Mouse (Mus musculus) hindbrain, embryonic 10.5 days (tissue): ENCODE results near the gene Olfr1368. TPM values are rescaled to one million over a fixed set of nuclear protein-coding genes. Genes with fewer than 3 reads are reported as not detected.
A peak's percentile ranks its signal among the peaks of the same experiment; 100 is the strongest.

ENCODE experiments used
- DNase-seq: peaks from one replicate; pipeline ENCODE4 v3.0.0-alpha.2; 2017; ENCODE audit warnings: low spot score
- H3K27ac ChIP-seq: fragments of 300-500 bp; sonication (generic); 2 replicates; pipeline ENCODE4 v1.5.1; 2016; ENCODE audit warnings: mild to moderate bottlenecking, moderate library complexity
- H3K27me3 ChIP-seq: fragments of 300-500 bp; sonication (generic); 2 replicates; pipeline ENCODE4 v1.6.1; 2016; ENCODE audit warnings: mild to moderate bottlenecking; ENCODE audit not compliant: poor library complexity, insufficient read depth, severe bottlenecking
- H3K36me3 ChIP-seq: fragments of 300-500 bp; sonication (generic); 2 replicates; pipeline ENCODE4 v1.6.1; 2016; ENCODE audit warnings: mild to moderate bottlenecking, moderate library complexity
- H3K4me1 ChIP-seq: fragments of 300-500 bp; sonication (generic); replicated peaks from 2 replicates; pipeline ENCODE4 v1.6.1; 2016; ENCODE audit warnings: mild to moderate bottlenecking
- H3K4me3 ChIP-seq: fragments of 300-500 bp; sonication (generic); 2 replicates; pipeline ENCODE4 v1.5.1; 2016; ENCODE audit warnings: mild to moderate bottlenecking, moderate library complexity
- H3K9me3 ChIP-seq: fragments of 300-500 bp; sonication (generic); 2 replicates; pipeline ENCODE4 v1.6.1; 2016; ENCODE audit warnings: mild to moderate bottlenecking, moderate library complexity
- WGBS: fragments of 180-500 bp; shearing (Covaris S2); methylation state at CpG from one replicate; pipeline ENCODE4 v1.1.7; 2016; 5-methylcytosine and 5-hydroxymethylcytosine counted together
- polyA plus RNA-seq: library from polyadenylated mRNA; unstranded; fragments of >200 nt; fragmentation: Nextera tagmentation; extraction: Ambion mirVana; gene quantifications from 2 replicates; pipeline ENCODE4 v1.2.1, GENCODE M21; 2016

The Olfr1368 gene
- not detected in 2 replicates for polyA plus RNA-seq

DNA sequence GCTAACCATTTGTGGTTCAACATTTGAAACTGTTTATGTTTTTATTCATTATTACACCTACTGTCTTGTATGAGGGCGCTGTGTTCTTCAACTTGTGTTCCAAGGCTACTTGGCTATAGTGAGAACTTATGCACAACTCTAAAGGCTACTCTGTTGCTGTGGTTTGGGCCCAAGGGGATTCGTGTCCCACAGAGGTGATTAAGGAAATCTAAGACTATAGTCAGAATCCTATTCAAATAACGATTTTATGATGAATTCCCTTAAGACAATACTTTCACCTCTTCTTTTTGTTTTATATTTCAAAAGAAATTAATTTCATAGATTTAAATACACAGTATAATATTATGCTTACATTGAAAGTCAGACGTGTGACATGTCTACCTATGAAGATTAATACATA, at the start of gene Olfr1368:
Gene Olfr1368 (minus strand): TSS at position 101 of the 400 bp plus-strand sequence.
- H3K9me3 ChIP-seq: no peaks in the 10 kb centered on the region
- no peaks in the 10 kb centered on the region for H3K36me3 ChIP-seq
- H3K27me3 ChIP-seq: no peaks in the 10 kb centered on the region
- no peaks in the 10 kb centered on the region for H3K4me1 ChIP-seq
- no peak within 1 kb of the TSS for H3K4me3 ChIP-seq
- DNase-seq: no peak
- H3K27ac ChIP-seq: no peak within 1 kb of the TSS
- 76% methylated on average over 4 of the region's 4 CpGs for WGBS

DNA sequence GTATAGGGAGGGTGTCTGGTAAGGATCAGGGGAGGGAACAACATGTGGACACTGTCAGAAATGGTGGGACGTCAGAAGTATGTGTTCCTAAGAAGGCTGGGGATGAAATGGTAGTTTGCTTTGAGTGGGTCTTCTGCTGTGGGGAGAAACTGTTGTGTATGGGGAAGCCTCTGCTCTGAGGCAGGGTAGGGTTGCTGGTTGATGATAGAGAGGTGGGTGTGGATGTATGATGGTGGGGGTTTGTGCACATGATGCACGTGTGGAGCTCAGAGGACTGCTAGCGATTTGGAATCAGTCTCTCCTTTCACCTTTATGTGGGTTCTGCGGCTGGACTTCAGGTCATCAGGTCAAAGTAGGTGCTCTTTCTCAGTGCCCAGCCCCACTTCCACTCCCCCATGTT, 39.9 kb upstream of the Olfr1368 start:
- Histone ChIP-seq H3K4me1 (peaks cover 23% of the 10 kb centered on the region), H3K27ac (no peak overlapping the region), H3K27me3 (no peaks in the 10 kb centered on the region), H3K36me3 (peaks cover 89% of the 10 kb centered on the region), H3K9me3 (no peaks in the 10 kb centered on the region), H3K4me3 (no peak overlapping the region)
- 91% methylated on average over 4 of the region's 4 CpGs for WGBS
- DNase-seq: no peak

- 95% methylated on average over 7 of the region's 7 CpGs for WGBS
- DNase-seq: no peak
- Histone ChIP-seq H3K27ac (no peak overlapping the region), H3K4me3 (no peak overlapping the region), H3K27me3 (no peaks in the 10 kb centered on the region), H3K4me1 (peaks cover 30% of the 10 kb centered on the region), H3K9me3 (no peaks in the 10 kb centered on the region), H3K36me3 (peaks cover 70% of the 10 kb centered on the region)
Measured at GRCm38 (mm10) chr13:21183661-21184060, 38.0 kb upstream of the Olfr1368 start.

DNA sequence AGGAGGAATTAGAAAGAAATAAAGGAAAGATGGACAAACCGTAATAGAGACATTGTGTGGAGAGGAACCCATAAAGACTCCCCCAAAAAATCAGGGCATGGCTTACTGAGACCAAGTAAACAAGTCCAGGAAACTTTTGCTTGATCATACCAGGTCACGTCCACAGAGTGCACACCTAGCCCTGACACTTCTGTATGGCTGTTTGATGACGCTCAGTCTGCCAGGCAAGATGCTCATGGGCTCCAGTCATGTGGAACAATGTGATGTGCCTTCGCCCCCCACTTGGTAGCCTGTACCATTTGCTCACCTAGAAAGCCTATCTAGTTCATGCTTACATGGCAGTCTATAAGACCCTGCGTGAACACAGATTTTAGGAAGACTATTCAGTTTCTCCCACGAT, 37.4 kb upstream of the Olfr1368 start:
- DNase-seq: no peak
- H3K4me1 ChIP-seq: peaks cover 34% of the 10 kb centered on the region
- H3K27ac ChIP-seq: no peak overlapping the region
- peaks cover 64% of the 10 kb centered on the region for H3K36me3 ChIP-seq
- WGBS: 94% methylated on average over 6 of the region's 6 CpGs
- H3K27me3 ChIP-seq: no peaks in the 10 kb centered on the region
- H3K9me3 ChIP-seq: no peaks in the 10 kb centered on the region
- H3K4me3 ChIP-seq: no peak overlapping the region

GRCm38 (mm10) chr13:21181996-21182395, 36.3 kb upstream of the Olfr1368 start:
- no peak for DNase-seq
- Histone ChIP-seq H3K27me3 (no peaks in the 10 kb centered on the region), H3K4me1 (peaks cover 34% of the 10 kb centered on the region), H3K36me3 (peaks cover 54% of the 10 kb centered on the region), H3K27ac (no peak overlapping the region), H3K9me3 (no peaks in the 10 kb centered on the region), H3K4me3 (peak overlapping the region; percentile 99)
- 83% methylated on average over 7 of the region's 7 CpGs for WGBS

DNA sequence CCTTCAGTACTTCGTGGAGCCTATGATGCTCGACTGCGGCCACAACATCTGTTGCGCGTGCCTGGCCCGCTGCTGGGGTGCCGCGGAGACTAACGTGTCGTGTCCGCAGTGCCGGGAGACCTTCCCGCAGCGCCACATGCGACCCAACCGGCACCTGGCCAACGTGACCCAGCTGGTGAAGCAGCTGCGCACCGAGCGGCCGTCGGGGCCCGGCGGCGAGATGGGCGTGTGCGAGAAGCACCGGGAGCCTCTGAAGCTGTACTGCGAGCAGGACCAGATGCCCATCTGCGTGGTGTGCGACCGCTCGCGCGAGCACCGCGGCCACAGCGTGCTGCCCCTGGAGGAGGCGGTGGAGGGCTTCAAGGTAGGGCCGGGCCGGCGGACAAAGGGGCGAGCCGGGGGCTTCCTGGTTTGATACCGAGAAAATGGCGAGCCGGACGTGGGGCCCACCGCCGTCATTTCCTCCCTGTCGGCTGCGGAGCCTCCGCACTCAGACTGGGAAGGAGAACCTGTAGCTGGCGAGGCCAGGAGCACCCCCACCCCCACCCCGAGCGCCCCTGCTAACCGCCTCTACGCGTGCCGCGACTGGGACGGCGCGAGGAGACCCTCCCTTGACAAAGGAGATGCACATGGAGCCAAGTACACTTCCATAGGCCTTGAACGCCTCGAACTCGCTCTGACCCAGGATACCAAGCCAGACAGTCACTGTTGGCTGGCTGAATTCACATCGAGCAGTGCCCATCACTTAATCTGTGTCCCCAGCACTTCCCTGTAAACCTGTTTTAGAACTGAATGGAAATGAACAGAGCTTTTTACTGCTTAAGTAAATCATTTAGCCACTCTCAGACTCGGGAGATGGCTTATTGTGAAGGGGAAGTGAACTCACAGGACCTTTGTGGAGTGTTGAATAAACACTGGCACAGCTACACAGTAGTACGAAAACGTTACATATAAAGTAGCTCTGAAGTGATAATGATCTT, 35.2 kb upstream of the Olfr1368 start:
- DNase-seq: peak; percentile 81
- peaks cover 42% of the 10 kb centered on the region for H3K36me3 ChIP-seq
- under 1% methylated on average over 71 of the region's 71 CpGs for WGBS
- no peaks in the 10 kb centered on the region for H3K9me3 ChIP-seq
- H3K4me3 ChIP-seq: peak overlapping the region; percentile 99
- H3K27ac ChIP-seq: peak overlapping the region; percentile 97
- no peaks in the 10 kb centered on the region for H3K27me3 ChIP-seq
- peaks cover 34% of the 10 kb centered on the region for H3K4me1 ChIP-seq

DNA sequence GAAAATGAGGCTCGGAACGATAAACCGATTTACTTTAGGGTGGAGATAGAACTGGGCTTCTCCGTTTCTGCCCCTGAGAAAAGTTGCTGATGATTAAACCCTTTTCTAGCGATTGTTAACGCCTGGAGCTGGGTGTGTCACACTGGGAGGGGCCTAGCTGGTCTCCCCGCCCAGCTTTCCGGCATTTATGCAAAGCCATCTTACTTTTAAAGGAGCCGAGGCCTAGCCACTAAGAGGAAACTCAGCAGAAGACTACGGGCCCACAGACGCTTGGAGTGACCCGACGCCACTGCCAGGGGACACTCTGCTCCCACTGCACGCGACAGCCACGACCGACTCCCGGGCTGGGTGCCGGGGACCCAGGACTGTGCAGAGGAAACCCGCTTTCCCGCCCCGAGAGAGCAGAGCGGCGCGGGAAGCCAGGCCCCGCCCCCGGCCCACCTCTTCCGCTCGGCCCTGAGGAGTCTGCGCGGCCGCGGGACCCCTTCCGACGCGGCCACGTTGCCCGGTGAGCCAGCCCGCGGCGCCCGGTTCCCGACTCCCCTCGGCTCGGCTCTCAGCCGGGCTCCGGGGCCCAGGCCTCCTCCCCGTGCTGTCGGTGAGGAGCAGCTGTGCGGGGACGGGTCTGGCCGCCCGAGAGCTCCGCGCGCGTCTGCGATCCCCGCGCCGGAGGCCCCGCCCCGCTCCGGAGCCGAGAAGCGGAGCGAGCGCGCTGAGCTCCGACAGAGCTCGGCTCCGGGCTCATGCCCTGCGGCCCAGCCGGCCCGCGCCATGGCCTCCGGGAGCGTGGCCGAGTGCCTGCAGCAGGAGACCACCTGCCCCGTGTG, 34.3 kb upstream of the Olfr1368 start:
- peaks cover 33% of the 10 kb centered on the region for H3K36me3 ChIP-seq
- under 1% methylated on average over 80 of the region's 80 CpGs for WGBS
- peak overlapping the region; percentile 99 for H3K4me3 ChIP-seq
- H3K9me3 ChIP-seq: no peaks in the 10 kb centered on the region
- H3K27me3 ChIP-seq: no peaks in the 10 kb centered on the region
- peaks cover 34% of the 10 kb centered on the region for H3K4me1 ChIP-seq
- H3K27ac ChIP-seq: peak overlapping the region; percentile 97
- peak; percentile 90 for DNase-seq

GRCm38 (mm10) chr13:21179367-21179723, 33.7 kb upstream of the Olfr1368 start, which contains the start of gene Trim27:
Trim27 (plus strand) TSS chr13:21179445.
- DNase-seq: no peak
- Histone ChIP-seq H3K27ac (peak within 1 kb of the TSS; percentile 97), H3K4me3 (peak within 1 kb of the TSS; percentile 99), H3K36me3 (peaks cover 27% of the 10 kb centered on the region), H3K27me3 (no peaks in the 10 kb centered on the region), H3K4me1 (peaks cover 34% of the 10 kb centered on the region), H3K9me3 (no peaks in the 10 kb centered on the region)
- under 1% methylated on average over 15 of the region's 15 CpGs for WGBS

GRCm38 (mm10) chr13:21178364-21178763, 32.7 kb upstream of the Olfr1368 start:
- 85% methylated on average over 5 of the region's 5 CpGs for WGBS
- peak overlapping the region; percentile 5; the same call in 1 of the 2 replicates for H3K27ac ChIP-seq
- no peak for DNase-seq
- no peaks in the 10 kb centered on the region for H3K9me3 ChIP-seq
- peak overlapping the region; percentile 99; the same call in 1 of the 2 replicates for H3K4me3 ChIP-seq
- no peaks in the 10 kb centered on the region for H3K27me3 ChIP-seq
- H3K36me3 ChIP-seq: peaks cover 17% of the 10 kb centered on the region
- H3K4me1 ChIP-seq: peaks cover 34% of the 10 kb centered on the region

DNA sequence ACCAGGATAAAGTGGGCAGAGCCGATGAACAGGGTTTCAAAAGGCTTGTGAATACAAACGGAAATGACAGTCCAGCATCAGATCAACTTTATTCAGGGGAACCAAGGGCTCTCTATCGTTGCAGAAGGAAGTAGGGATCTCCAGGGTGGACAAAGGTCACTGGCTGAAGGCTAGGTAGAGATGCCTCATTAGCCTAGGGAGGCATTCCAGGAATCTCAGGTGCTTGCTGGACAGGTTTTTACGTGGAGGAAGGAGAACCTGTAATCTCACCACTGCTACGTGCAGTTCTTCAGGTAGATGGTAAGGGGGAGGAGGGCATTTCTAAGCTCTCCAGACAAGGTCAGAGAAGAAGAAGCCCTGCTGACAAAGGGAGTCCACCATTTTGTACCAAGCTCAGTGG, 32.0 kb upstream of the Olfr1368 start:
- no peak for DNase-seq
- H3K4me3 ChIP-seq: no peak overlapping the region
- WGBS: 68% methylated on average over 5 of the region's 5 CpGs
- H3K27ac ChIP-seq: no peak overlapping the region
- peaks cover 34% of the 10 kb centered on the region for H3K4me1 ChIP-seq
- H3K36me3 ChIP-seq: peaks cover 10% of the 10 kb centered on the region
- H3K27me3 ChIP-seq: no peaks in the 10 kb centered on the region
- H3K9me3 ChIP-seq: no peaks in the 10 kb centered on the region

DNA sequence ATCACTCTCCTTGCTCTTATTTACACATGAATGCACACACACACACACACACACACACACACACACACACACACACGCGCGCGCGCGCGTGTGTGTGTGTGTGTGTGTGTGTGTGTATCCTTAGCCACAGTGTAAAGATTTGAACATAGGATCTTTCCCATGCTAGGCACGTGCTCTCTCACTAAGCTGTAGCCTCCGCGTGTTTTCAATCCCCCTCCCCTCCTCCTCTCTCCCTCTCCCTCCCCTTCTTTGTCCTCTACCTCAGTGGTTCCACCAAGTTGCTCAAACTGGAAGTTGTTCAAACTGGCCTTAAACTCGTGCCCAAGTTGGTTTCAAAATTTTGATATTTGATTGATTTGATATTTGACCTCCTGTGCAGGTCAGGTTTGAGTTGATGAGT, 31.1 kb upstream of the Olfr1368 start:
- 69% methylated on average over 11 of the region's 11 CpGs for WGBS
- H3K36me3 ChIP-seq: peaks cover 1% of the 10 kb centered on the region; the same call in 1 of the 2 replicates
- H3K27ac ChIP-seq: no peak overlapping the region
- no peaks in the 10 kb centered on the region for H3K27me3 ChIP-seq
- no peak overlapping the region for H3K4me3 ChIP-seq
- H3K4me1 ChIP-seq: peaks cover 28% of the 10 kb centered on the region
- DNase-seq: no peak
- H3K9me3 ChIP-seq: no peaks in the 10 kb centered on the region

- Histone ChIP-seq H3K4me1 (peaks cover 31% of the 10 kb centered on the region), H3K36me3 (no peaks in the 10 kb centered on the region), H3K9me3 (no peaks in the 10 kb centered on the region), H3K4me3 (peak overlapping the region; percentile 61), H3K27me3 (no peaks in the 10 kb centered on the region), H3K27ac (peak overlapping the region; percentile 13; the same call in 1 of the 2 replicates)
- under 1% methylated on average over 11 of the region's 11 CpGs for WGBS
- peak; percentile 72 for DNase-seq
Measured at GRCm38 (mm10) chr13:21173072-21173471, 27.4 kb upstream of the Olfr1368 start.
